Mouse (Mus musculus): Measurements from ENCODE around the gene Wdr54.

DNA sequence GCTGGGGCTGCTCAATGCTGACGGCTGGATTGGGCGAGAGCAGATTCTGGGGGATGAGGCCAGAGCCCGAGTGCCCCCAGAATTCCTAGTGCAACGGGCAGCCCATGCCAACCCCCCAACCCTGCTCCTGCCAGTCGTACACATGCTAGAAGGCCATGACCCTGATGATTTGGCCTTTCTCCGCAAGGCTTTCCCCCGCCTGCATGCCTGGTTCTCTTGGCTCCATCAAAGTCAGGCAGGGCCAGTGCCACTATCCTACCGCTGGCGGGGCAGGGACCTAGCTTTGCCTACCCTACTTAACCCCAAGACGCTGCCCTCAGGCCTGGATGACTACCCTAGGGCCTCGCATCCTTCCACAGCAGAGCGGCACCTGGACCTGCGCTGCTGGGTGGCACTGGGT lies 38.6 kb downstream of the Wdr54 start:
- no peak for TF ChIP-seq RAD21 (IDR thresholded peaks at IDR 0.05; ENCODE audit: low read depth, low read length)
- TF ChIP-seq CTCF (conservative IDR thresholded peaks at IDR 0.05 in 1 of 2, IDR thresholded peaks at IDR 0.05 in 1 of 2; ENCODE audit: low read depth in 2 of 2, low read length in 2 of 2), result no peak
- TF ChIP-seq IRF4 (IDR thresholded peaks at IDR 0.05; ENCODE audit: low read depth, low read length), result no peak
- no peak for TF ChIP-seq KAT2A (IDR thresholded peaks at IDR 0.05; ENCODE audit: insufficient replicate concordance, low read length)
- no peak for TF ChIP-seq POLR2AphosphoS2 (IDR thresholded peaks at IDR 0.05; ENCODE audit: low read depth, low read length)
- TF ChIP-seq MAX (IDR thresholded peaks at IDR 0.05; ENCODE audit: low read length), result no peak
- TF ChIP-seq ZNF384 (IDR thresholded peaks at IDR 0.05; ENCODE audit: low read depth, low read length), result no peak
- TF ChIP-seq ZKSCAN1 (IDR thresholded peaks at IDR 0.05; ENCODE audit: borderline replicate concordance, low read depth, low read length), result no peak
- TF ChIP-seq POLR2A (IDR thresholded peaks at IDR 0.05; ENCODE audit: low read depth, low read length), result no peak
- no peak for TF ChIP-seq EP300 (IDR thresholded peaks at IDR 0.05; ENCODE audit: low read length)
- TF ChIP-seq MAFK (IDR thresholded peaks at IDR 0.05; ENCODE audit: insufficient replicate concordance, low read length), result no peak

All from CH12.LX (cell line).